Mouse (Mus musculus) lung, postnatal 36 days (tissue): ENCODE results near the gene Gna14.
A peak's percentile ranks its signal among the peaks of the same experiment; 100 is the strongest.

Source experiments
- DNase-seq: peaks from one replicate; pipeline ENCODE4 v3.0.0; 2022; ENCODE audit warnings: mixed read lengths

Gene Gna14

GRCm38 (mm10) chr19:16598653-16599297, 163.2 kb downstream of the Gna14 start:
- peak; percentile 52 for DNase-seq

GRCm38 (mm10) chr19:16599298-16599970, 163.9 kb downstream of the Gna14 start:
- DNase-seq: peak; percentile 91

- no peak for DNase-seq
These were observed 166.5 kb downstream of the Gna14 start for GRCm38 (mm10) chr19:16602026-16602425.

- peak; percentile 33 for DNase-seq
These were observed 172.1 kb downstream of the Gna14 start for GRCm38 (mm10) chr19:16607634-16608033.

- no peak for DNase-seq
These were observed 187.6 kb downstream of the Gna14 start for GRCm38 (mm10) chr19:16623154-16623553.

GRCm38 (mm10) chr19:16624994-16625393, 189.4 kb downstream of the Gna14 start:
- DNase-seq: no peak

- DNase-seq: peak; percentile 28
These were observed 190.2 kb downstream of the Gna14 start for GRCm38 (mm10) chr19:16625610-16626395.
